ENCODE assay signal across 8 mouse cellular contexts in genomic region chr1:37634658-37635057, GRCm38 (mm10).
DNase-seq lines count a peak whose midpoint lies in the region; ATAC-seq and TF ChIP-seq lines count a peak whose summit lies in the region.

No protein-coding gene starts in this region.

- H3K27ac ChIP-seq in bone marrow macrophage, adult 2 months (ENCODE audit: insufficient read depth, low read depth, low read length) = no peak overlapping the region

- peak; percentile 49 for DNase-seq in gastrocnemius, postnatal 14 days
- no peak for DNase-seq in gastrocnemius, postnatal 36 days
- peak; percentile 48 to 56 for DNase-seq in right cerebral cortex, adult 2 months (ENCODE audit: low spot score in 2 of 2)
- no peak for DNase-seq in right cerebral cortex, adult 18-20 months
- DNase-seq in heart, postnatal 4 days = peak; percentile 61
- peak; percentile 63 to 68 for DNase-seq in thymus, postnatal 36 days

- intact Hi-C loops in gastrocnemius, postnatal 14 days (cut with DNase I; ENCODE audit: low total_unique reads) = loop anchor here (5.0 to 10.0 kb wide), 3 partner anchors 160 to 362 kb away; no protein-coding TSS in a partner anchor
- intact Hi-C loops in gastrocnemius, postnatal 36 days (cut with DNase I) = loop anchor here (5.0 kb wide), 4 partner anchors 92 to 362 kb away; partner anchors contain the start of gene Mgat4a

- TF ChIP-seq POLR2A in bone marrow macrophage, adult 2 months (IDR thresholded peaks at IDR 0.05; ENCODE audit: borderline replicate concordance, low read depth, low read length) = no peak

- peaks cover 11% of the 10 kb centered on the region for H3K4me1 ChIP-seq in bone marrow macrophage, adult 2 months (ENCODE audit: control insufficient read depth, insufficient read depth, low read length)

- ATAC-seq in megakaryocyte, adult 5-6 weeks (ENCODE audit: poor library complexity, severe bottlenecking) = peak; percentile 57; the same call in 1 of the 2 replicates

- H3K4me3 ChIP-seq in bone marrow macrophage, adult 2 months (ENCODE audit: insufficient read depth, low read length) = no peak overlapping the region

- peak; percentile 92 for TF ChIP-seq CTCF in bone marrow macrophage, adult 2 months (IDR thresholded peaks at IDR 0.05; ENCODE audit: low read depth, low read length)

Comparison
In these comparisons a context has a peak if more than half of its experiments do, and no peak if none do; other contexts are left out.
1. DNase-seq: peak in gastrocnemius, postnatal 14 days (single experiment), right cerebral cortex, adult 2 months (2 of 2), heart, postnatal 4 days (single experiment) and thymus, postnatal 36 days (2 of 2); none in gastrocnemius, postnatal 36 days (0 of 2) and right cerebral cortex, adult 18-20 months (single experiment).